Mouse (Mus musculus) small intestine, adult 2 months (tissue): ENCODE measurements around the gene Cep41.

ENCODE experiments used
- CTCF ChIP-seq: fragments of 200-500 bp; IDR thresholded peaks from 2 replicates; pipeline ENCODE4 v1.5.1; 2012; ENCODE audit warnings: low read depth, mild to moderate bottlenecking, control low read depth, inconsistent platforms, low read length, moderate library complexity, mixed read lengths; ENCODE audit not compliant: insufficient replicate concordance, insufficient read length; ENCODE audit errors: extremely low read depth
- POLR2A ChIP-seq: fragments of 200-500 bp; IDR thresholded peaks from 2 replicates; pipeline ENCODE4 v1.6.1; 2012; ENCODE audit warnings: low read depth, mild to moderate bottlenecking, control low read depth, inconsistent platforms, low read length, moderate library complexity

- TF ChIP-seq POLR2A, result no peak
- no peak for TF ChIP-seq CTCF
Observed at GRCm38 (mm10) chr6:30723331-30723730, 29.8 kb upstream of the Cep41 start, which contains the start of gene Mest.
